Mouse (Mus musculus) adrenal gland, postnatal 36 days (tissue): ENCODE measurements around the gene Shc4. TPM values are rescaled to one million over a fixed set of nuclear protein-coding genes. Genes with fewer than 3 reads are reported as not detected.

ENCODE experiments used
- total RNA-seq, 2 experiments: library from RNA; stranded (reverse); gene quantifications; 2 replicates each; pipeline ENCODE4 v1.2.3; 2021

Gene Shc4
- total RNA-seq, 2 experiments from 2014 or later: 3.2 to 3.4 TPM

Other genes starting within 250 kb of the Shc4 start
- not detected for gene Gm9913, start 219.1 kb downstream of the Shc4 start, total RNA-seq
- 10 to 100 TPM; 45.1 to 84.3 TPM for gene Fbn1, start 216.2 kb downstream of the Shc4 start, total RNA-seq
- gene Cep152, start 99.0 kb downstream of the Shc4 start, total RNA-seq: 1 to 10 TPM; 2.6 to 2.7 TPM
- gene Eid1, start 51.1 kb downstream of the Shc4 start, total RNA-seq: 100 to 1,000 TPM; 118 to 132 TPM
- gene Secisbp2l, start 58.7 kb upstream of the Shc4 start, total RNA-seq: 10 to 100 TPM; 54.2 to 66.5 TPM
- 10 to 100 TPM; 68.1 to 80.4 TPM for gene Galk2, start 135.0 kb upstream of the Shc4 start, total RNA-seq
- gene Cops2, start 135.0 kb upstream of the Shc4 start, total RNA-seq: 100 to 1,000 TPM; 168 TPM